Mouse (Mus musculus) limb, embryonic 14.5 days (tissue): ENCODE results near the gene Dcaf17. TPM values are rescaled to one million over a fixed set of nuclear protein-coding genes. Genes with fewer than 3 reads are reported as not detected.
A peak's percentile ranks its signal among the peaks of the same experiment; 100 is the strongest.

ENCODE experiments used
- ATAC-seq: fragments of 200-750 bp; cut with Nextera tagmentation; 2 replicates; pipeline ENCODE4 v1.8.0; 2017; ENCODE audit warnings: low read depth, moderate number of reproducible peaks, moderate TSS enrichment; ENCODE audit not compliant: low FRiP score
- DNase-seq: peaks from one replicate; pipeline ENCODE4 v3.0.0-alpha.2; 2015; ENCODE audit warnings: low spot score
- H3K27ac ChIP-seq: fragments of 300-500 bp; sonication (generic); replicated peaks from 2 replicates; pipeline ENCODE4 v1.5.1; 2014; ENCODE audit warnings: low read depth, mild to moderate bottlenecking, low read length, moderate library complexity, mixed read lengths
- H3K27me3 ChIP-seq: fragments of 300-500 bp; sonication (generic); 2 replicates; pipeline ENCODE4 v1.6.1; 2014; ENCODE audit warnings: low read length, mixed read lengths; ENCODE audit not compliant: control insufficient read depth, insufficient read depth
- H3K36me3 ChIP-seq: fragments of 300-500 bp; sonication (generic); 2 replicates; pipeline ENCODE4 v1.6.1; 2014; ENCODE audit warnings: mild to moderate bottlenecking, low read length, moderate library complexity, mixed read lengths; ENCODE audit not compliant: control insufficient read depth, insufficient read depth
- H3K4me1 ChIP-seq: fragments of 300-500 bp; sonication (generic); 2 replicates; pipeline ENCODE4 v1.6.1; 2014; ENCODE audit warnings: antibody characterized with exemption, low read length, mixed read lengths; ENCODE audit not compliant: control insufficient read depth, insufficient read depth
- H3K4me2 ChIP-seq: fragments of 300-500 bp; sonication (generic); replicated peaks from 2 replicates; pipeline ENCODE4 v1.6.1; 2014; ENCODE audit warnings: low read depth, mild to moderate bottlenecking, low read length, moderate library complexity; ENCODE audit not compliant: severe bottlenecking
- H3K4me3 ChIP-seq: fragments of 300-500 bp; sonication (generic); replicated peaks from 2 replicates; pipeline ENCODE4 v1.5.1; 2014; ENCODE audit warnings: low read length
- H3K9ac ChIP-seq: fragments of 300-500 bp; sonication (generic); 2 replicates; pipeline ENCODE4 v1.6.1; 2014; ENCODE audit warnings: mild to moderate bottlenecking, low read depth, low read length, moderate library complexity; ENCODE audit not compliant: severe bottlenecking
- H3K9me3 ChIP-seq: fragments of 300-500 bp; sonication (generic); 2 replicates; pipeline ENCODE4 v1.6.1; 2016; ENCODE audit warnings: low read length; ENCODE audit not compliant: control insufficient read depth
- POLR2A ChIP-seq: fragments of 200-500 bp; IDR thresholded peaks from 2 replicates; pipeline ENCODE4 v1.8.0; 2012; ENCODE audit warnings: inconsistent platforms, mild to moderate bottlenecking, moderate library complexity, borderline replicate concordance; ENCODE audit not compliant: insufficient read depth, insufficient read length; ENCODE audit errors: extremely low read depth
- WGBS: fragments of 180-500 bp; shearing (Covaris S2); extraction: QIAGEN DNeasy Blood & Tissue Kit; methylation state at CpG from one replicate; pipeline ENCODE4 v1.1.7; 2014; 5-methylcytosine and 5-hydroxymethylcytosine counted together
- polyA plus RNA-seq, 2 experiments: library from polyadenylated mRNA; depleted of rRNA in 1 of 2; stranded (reverse) in 1 of 2; unstranded in 1 of 2; fragments of >200 nt; fragmentation: Nextera tagmentation in 1 of 2; extraction: Ambion mirVana in 1 of 2; gene quantifications; 2 replicates each; pipeline versions ENCODE4 v1.2.1 to v1.2.3; 2012 to 2014

The Dcaf17 gene
- polyA plus RNA-seq (2012; rRNA removed) (7.2 and 7.4 TPM in 2 replicates), polyA plus RNA-seq (2014; fragmentation: Nextera tagmentation; extraction: Ambion mirVana) (23.0 and 26.0 TPM in 2 replicates)

GRCm38 (mm10) chr2:71055300-71056114 lies at the start of gene Dcaf17, which contains the start of gene Mettl8:
TSS of gene Dcaf17 (plus strand) at chr2:71055328.
TSS of gene Mettl8 (minus strand) at chr2:71055583.
- Histone ChIP-seq H3K4me2 (peak within 1 kb of the TSS; percentile 57), H3K27me3 (no peaks in the 10 kb centered on the region), H3K9ac (peak within 1 kb of the TSS; percentile 82), H3K4me1 (peaks cover 3% of the 10 kb centered on the region), H3K27ac (peak within 1 kb of the TSS; percentile 94), H3K4me3 (peak within 1 kb of the TSS; percentile 89), H3K36me3 (peaks cover 8% of the 10 kb centered on the region), H3K9me3 (no peaks in the 10 kb centered on the region)
- WGBS, result under 1% methylated on average over 49 of the region's 57 CpGs
- ATAC-seq (peak; percentile 97), DNase-seq (peak; percentile 97)
- peak; percentile 88; the same call in 1 of the 2 replicates for TF ChIP-seq POLR2A

- Histone ChIP-seq H3K27ac (no peak overlapping the region), H3K27me3 (no peaks in the 10 kb centered on the region), H3K9ac (no peak overlapping the region), H3K4me2 (no peak overlapping the region), H3K36me3 (no peaks in the 10 kb centered on the region), H3K4me1 (no peaks in the 10 kb centered on the region), H3K9me3 (no peaks in the 10 kb centered on the region), H3K4me3 (no peak overlapping the region)
- ATAC-seq, result no peak
- 94% methylated on average over 1 of the region's 1 CpGs for WGBS
- TF ChIP-seq POLR2A, result no peak
- no peak for DNase-seq
Observed at GRCm38 (mm10) chr2:71011816-71012215, 43.3 kb upstream of the Dcaf17 start.

GRCm38 (mm10) chr2:71013521-71013920 lies 41.6 kb upstream of the Dcaf17 start:
- Histone ChIP-seq H3K4me2 (no peak overlapping the region), H3K9me3 (no peaks in the 10 kb centered on the region), H3K4me3 (no peak overlapping the region), H3K4me1 (no peaks in the 10 kb centered on the region), H3K27ac (no peak overlapping the region), H3K9ac (no peak overlapping the region), H3K27me3 (no peaks in the 10 kb centered on the region), H3K36me3 (no peaks in the 10 kb centered on the region)
- WGBS, result 95% methylated on average over 7 of the region's 7 CpGs
- TF ChIP-seq POLR2A, result no peak
- ATAC-seq (no peak), DNase-seq (no peak)

GRCm38 (mm10) chr2:71019277-71019676 lies 35.9 kb upstream of the Dcaf17 start:
- no peaks in the 10 kb centered on the region for H3K4me1 ChIP-seq
- H3K27me3 ChIP-seq, result no peaks in the 10 kb centered on the region
- TF ChIP-seq POLR2A, result no peak
- H3K36me3 ChIP-seq, result no peaks in the 10 kb centered on the region
- no peak overlapping the region for H3K27ac ChIP-seq
- DNase-seq, result no peak
- H3K4me2 ChIP-seq, result no peak overlapping the region
- no peak for ATAC-seq
- H3K4me3 ChIP-seq, result no peak overlapping the region
- WGBS, result 45% methylated on average over 9 of the region's 9 CpGs
- H3K9me3 ChIP-seq, result no peaks in the 10 kb centered on the region
- H3K9ac ChIP-seq, result no peak overlapping the region

GRCm38 (mm10) chr2:71019704-71020375 lies 35.3 kb upstream of the Dcaf17 start:
- no peaks in the 10 kb centered on the region for H3K36me3 ChIP-seq
- WGBS, result 78% methylated on average over 8 of the region's 8 CpGs
- DNase-seq, result no peak
- no peak overlapping the region for H3K4me2 ChIP-seq
- ATAC-seq, result no peak
- TF ChIP-seq POLR2A, result no peak
- no peaks in the 10 kb centered on the region for H3K27me3 ChIP-seq
- no peaks in the 10 kb centered on the region for H3K4me1 ChIP-seq
- H3K4me3 ChIP-seq, result no peak overlapping the region
- H3K9ac ChIP-seq, result no peak overlapping the region
- no peak overlapping the region for H3K27ac ChIP-seq
- H3K9me3 ChIP-seq, result no peaks in the 10 kb centered on the region
